Mouse (Mus musculus): ENCODE measurements around the gene Hmgn1.
"Not testable (repeated sequence)": the region's sequence is repeated elsewhere in the genome, so short reads cannot be mapped to it uniquely, and the experiment has no call there.

Gene Hmgn1

GRCm38 (mm10) chr16:96120022-96120623 is 7.4 kb downstream of the Hmgn1 start:
- no peak for DNase-seq

DNA sequence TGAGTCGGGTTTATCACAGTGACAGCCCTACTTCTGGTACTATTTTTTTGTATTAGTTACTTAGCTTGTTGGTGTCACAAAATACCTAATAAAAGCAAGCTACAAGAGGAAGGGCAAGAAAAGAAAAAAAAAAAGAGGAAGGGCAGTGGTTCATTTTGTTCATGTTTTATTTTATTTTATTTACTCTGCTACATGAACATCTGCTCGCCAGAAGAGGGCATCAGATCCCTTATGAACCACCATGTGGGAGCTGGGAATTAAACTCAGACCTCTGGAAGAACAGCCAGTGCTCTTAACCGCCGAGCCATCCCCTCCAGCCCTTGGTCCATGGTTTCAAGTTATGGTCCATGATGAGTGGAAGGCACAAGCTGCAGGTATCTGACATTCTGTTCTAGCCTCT is 12.8 kb downstream of the Hmgn1 start:
- no peak for DNase-seq

GRCm38 (mm10) chr16:96112769-96113168 is 14.8 kb downstream of the Hmgn1 start:
- no peak for DNase-seq

DNA sequence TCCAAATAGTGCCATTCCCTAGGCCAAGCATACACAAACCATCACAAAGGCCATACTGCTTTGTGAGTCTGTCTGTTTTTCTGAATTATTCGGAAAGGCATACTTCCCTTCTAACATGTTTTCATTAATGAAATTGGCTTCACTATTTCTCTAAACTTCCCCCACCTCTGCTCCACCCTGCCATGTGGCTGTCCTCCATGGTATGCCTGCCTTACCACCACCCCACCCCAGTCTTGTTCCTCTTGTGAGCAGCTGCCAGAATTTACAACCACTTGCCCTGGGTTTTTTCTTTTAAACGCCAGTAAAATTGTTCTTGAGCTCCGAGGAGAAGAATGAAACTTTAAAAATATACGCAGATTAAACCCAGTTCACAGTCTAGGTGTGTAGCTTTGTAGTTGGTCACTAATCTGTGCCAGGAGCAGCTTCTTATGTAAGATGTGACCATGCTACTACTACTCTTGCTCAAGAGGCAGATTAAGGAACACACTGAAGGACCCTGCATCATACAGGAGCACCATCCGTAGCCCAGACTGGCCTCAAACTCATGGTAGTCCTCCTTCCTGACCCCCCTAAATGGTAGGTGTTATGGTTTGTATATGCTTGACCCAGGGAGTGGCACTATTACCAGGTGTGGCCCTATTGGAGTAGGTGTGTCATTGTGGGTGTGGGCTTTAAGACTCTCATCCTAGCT is 16.7 kb downstream of the Hmgn1 start:
- DNase-seq = no peak

DNA sequence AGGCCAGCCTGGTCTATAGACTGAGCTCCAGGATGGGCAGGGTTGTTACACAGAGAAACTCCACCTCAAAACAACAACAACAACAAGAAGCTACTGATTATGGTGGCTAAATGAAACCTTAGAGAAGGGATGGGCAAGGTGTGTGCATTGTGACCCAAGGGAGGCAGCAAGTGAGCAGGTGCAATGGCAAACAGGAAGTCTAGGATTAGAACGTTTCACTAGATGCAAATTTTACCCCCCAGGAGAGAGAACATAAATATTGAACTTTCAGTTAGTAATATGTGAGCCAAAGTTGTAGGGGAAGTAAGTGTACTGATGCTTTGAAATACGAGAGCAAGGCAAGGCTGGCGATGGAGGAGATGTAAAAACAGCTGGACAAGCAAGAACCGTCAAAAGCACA is 17.9 kb downstream of the Hmgn1 start:
- DNase-seq = no peak

DNA sequence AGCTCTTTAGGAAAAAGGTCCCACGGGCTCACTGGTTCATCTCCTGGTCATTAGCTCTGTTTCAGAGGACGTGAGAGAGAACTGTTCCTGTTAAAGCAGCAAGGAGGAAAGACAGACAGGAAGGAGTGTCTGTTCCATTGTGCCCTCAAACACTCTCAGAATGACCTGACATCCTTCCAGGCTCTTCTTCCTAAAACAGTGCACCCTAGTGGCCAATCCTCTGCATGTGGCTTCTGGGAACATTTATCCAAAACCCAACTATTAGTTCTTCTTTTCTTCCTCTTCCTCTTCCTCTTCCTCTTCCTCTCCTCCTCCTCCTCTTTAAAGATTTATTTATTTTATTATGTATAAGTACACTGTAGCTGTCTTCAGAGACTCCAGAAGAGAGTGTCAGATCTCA is 24.5 kb downstream of the Hmgn1 start:
- no peak for DNase-seq

DNA sequence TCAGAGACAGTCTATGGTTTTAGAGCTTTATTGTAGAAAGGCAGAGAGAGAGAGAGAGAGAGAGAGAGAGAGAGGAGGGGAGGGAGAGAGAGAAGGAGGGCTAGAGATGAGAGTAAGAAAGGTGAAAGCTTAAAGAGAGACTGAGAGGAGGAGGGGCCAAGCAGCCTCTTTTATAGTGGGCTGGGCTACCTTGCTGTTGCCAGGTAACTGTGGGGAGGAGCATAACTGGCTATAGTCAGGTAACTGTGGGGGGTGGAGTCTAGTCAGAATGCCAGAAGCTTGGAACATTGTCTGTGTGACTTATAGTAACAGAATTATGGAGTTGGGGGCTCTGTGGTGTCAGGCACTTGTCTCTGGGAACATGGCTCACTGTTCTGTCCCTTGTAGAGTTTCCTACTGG is 29.7 kb downstream of the Hmgn1 start:
- not testable (repeated sequence) for DNase-seq

DNA sequence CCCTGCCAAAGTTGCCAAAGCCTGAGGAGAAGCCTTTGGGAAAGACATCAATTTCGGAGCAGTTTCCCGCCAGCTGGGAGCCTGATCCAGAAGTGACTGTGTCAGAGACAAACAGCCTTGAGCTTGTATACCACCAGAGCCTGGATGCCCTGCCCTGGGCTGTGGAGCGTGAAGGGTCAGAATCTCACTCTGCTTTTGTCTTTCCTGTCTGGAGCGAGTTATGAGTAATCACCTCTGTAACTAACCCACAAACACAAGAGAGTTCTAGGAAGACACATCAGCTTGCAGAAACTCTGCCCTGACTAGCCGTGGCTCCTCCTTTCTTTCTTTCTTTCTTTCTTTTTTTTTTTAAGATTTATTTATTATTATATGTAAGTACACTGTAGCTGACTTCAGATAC is 31.6 kb downstream of the Hmgn1 start:
- no peak for DNase-seq

DNA sequence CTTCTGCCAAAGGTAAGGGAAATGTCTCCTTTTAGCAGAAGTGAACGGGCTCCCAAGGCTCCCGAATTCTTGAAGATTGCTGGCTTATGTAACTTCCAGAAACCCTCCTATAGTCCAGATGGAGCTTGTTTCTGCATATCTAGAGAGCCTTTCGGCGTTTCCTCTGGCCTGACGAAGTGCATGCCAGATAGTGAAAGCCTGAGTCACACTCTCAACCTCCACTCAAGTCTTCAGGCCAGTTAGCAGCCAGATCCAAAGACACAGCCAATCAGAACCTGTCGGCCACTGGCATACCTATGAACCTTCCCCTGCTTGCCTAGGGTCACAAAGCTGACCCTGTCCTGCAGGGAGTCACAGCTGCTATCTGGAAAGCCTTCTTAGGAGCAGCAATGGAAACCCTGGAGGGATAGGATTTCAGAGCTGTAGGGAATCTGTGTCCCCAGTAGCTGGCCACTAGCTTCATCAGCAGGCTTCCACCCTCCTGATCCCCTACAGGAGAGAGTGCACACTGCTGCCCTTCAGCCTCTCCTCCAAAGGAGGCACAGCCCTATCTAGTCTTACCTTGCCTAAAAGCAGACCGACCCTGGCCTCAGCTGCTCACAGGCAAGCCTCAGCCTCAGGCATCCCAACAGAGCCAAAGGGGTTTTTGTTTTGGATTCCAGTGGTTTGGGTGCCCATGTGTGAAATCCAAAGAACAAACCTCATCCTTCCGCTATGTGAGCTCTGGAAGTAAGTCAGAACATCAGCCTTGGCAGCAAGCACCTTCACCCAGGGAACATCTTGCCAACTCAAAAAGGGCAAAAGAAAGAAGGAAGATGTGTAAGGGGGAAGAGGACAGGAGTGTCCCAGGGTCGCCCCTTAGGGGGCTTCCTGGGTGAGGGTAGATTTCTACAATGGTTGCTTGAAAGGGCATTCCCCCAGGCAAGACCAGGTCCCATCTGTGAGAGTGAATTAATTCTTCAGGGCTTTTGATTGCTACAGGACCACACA is 35.7 kb downstream of the Hmgn1 start:
- no peak for DNase-seq

- no peak for DNase-seq
These were observed 39.4 kb downstream of the Hmgn1 start for GRCm38 (mm10) chr16:96088120-96088519.

GRCm38 (mm10) chr16:96087436-96087835 is 40.1 kb downstream of the Hmgn1 start:
- no peak for DNase-seq

DNA sequence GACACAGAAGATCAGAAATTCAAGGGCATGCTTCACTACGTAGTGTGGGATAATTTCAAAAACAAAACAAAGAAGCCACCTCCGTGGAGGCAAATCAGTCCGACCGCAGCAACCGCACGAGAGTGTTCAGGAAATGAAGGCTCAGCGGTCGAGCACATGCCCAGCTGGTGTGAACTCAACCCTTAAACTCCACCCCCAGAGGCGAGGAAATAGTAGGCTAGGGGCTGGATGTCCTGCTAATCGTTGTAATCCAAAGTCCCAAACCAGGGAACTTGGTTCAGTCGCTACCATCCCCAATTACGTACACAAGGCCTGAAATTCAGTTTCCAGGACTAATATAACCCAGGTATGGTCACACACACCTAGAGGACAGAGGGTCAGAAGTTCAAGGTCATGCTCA is 40.5 kb downstream of the Hmgn1 start:
- DNase-seq = no peak

GRCm38 (mm10) chr16:96085597-96085996 is 41.9 kb downstream of the Hmgn1 start:
- DNase-seq = no peak

GRCm38 (mm10) chr16:96083179-96083646 is 44.3 kb downstream of the Hmgn1 start:
- peak; percentile 67 for DNase-seq

GRCm38 (mm10) chr16:96082301-96083178 is 45.0 kb downstream of the Hmgn1 start, which contains the start of gene Brwd1:
Gene Brwd1, minus strand, starts transcription at chr16:96082526.
- peak; percentile 95 for DNase-seq

- peak; percentile 82 for DNase-seq
These were observed 45.7 kb downstream of the Hmgn1 start for GRCm38 (mm10) chr16:96081742-96082241.

- peak; percentile 92 for DNase-seq
These were observed 46.2 kb downstream of the Hmgn1 start for GRCm38 (mm10) chr16:96081331-96081730.

- peak; percentile 34 for DNase-seq
These were observed 47.0 kb downstream of the Hmgn1 start for GRCm38 (mm10) chr16:96080524-96080923.
